Mouse (Mus musculus) adrenal gland, adult (tissue): ENCODE measurements around the gene Napepld.
"Not testable (repeated sequence)": the region's sequence is repeated elsewhere in the genome, so short reads cannot be mapped to it uniquely, and the experiment has no call there.

ENCODE experiments used
- DNase-seq, 2 experiments: peaks; one replicate each; pipeline ENCODE4 v3.0.0; 2022 to 2023; ENCODE audit warnings: low spot score in 1 of 2; ENCODE audit not compliant: inconsistent age in 2 of 2

Gene Napepld

GRCm38 (mm10) chr5:21669307-21669706 is 31.9 kb downstream of the Napepld start:
- peak in 1 of 2 experiments; percentile 46 for DNase-seq

DNA sequence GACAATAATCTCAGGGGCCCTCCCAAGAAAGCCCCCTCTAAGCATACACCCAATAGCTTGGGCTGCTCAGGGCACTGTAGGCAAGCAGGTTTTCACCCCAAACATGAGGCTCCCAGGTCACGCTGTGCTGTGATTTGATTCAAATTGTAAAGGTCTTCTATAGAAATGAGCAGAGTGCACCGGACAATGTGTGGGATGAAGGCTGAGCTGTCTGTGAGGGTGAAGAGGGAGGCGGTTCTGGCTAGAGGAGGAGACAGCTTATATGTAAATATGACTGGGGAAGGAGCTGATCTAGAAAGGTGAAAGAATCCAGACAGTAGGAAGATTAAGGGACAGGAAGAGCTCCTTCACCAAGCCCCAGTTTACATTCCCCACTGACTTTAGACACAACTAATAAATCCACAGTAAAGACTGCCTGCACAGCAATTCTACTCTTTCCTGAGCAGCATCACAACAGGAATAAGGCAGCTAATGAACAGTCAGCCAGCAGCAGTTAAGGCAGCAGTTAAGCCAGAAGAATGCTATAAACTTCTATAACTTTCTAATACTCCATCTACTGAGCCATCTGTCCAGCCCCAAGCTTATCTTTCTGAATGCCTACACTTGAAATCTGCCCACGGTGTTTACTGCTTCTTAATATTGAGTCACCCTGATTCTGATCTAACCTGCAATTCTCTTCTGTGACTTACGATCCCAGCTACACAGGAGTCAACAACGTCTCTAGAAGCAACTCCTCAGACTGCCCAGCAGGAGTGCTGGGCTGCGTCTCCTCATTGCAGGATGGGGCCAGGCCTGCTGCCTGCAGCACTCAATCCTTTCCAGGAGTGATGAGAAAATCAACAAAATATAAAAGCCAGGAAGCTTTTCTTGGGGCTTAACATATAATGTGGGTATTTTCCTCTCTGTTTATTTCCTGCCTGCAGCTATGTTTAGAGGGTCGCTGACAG is 33.7 kb downstream of the Napepld start:
- DNase-seq: no peak

GRCm38 (mm10) chr5:21663081-21663480 is 38.1 kb downstream of the Napepld start:
- peak; percentile 53 to 77 for DNase-seq

GRCm38 (mm10) chr5:21660850-21661249 is 40.3 kb downstream of the Napepld start:
- no peak for DNase-seq

DNA sequence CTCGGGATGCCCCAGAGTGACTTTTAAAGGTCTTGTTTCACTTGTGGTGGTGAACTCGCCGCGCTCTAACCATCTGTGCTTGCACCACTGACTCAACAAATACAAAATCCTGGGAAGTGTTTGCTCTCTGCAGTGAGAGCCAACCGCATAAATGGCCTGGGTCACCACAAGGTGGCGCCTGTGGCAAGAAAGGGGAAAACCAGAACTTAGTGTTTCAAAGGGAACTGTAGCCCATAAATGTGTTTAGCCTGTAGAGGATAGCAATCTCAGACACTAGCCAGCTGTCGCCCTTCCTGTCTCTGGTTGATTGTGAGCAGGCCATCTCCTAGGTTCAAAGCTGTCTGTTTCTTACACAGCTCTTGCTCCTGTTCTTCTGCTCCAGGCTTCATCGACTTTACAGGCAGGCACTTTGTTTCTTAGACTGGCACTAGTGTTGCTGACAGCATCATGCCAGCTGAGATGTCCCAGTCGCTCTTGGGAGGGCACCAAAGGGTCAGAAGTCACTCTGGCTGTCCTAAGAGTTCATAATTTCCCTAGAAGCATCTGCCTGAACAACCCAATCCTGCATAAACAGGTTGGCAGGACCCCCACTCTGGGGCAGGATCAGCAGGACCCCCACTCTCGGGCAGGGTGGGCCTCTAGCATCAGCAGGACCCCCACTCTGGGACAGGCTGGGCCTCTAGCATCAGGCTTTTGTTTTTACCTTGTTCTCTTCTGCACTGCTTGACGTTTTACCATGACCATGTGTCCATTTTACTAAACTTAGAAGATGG is 42.4 kb downstream of the Napepld start:
- peak; percentile 84 to 93 for DNase-seq

GRCm38 (mm10) chr5:21658038-21658437 is 43.2 kb downstream of the Napepld start:
- DNase-seq: no peak

DNA sequence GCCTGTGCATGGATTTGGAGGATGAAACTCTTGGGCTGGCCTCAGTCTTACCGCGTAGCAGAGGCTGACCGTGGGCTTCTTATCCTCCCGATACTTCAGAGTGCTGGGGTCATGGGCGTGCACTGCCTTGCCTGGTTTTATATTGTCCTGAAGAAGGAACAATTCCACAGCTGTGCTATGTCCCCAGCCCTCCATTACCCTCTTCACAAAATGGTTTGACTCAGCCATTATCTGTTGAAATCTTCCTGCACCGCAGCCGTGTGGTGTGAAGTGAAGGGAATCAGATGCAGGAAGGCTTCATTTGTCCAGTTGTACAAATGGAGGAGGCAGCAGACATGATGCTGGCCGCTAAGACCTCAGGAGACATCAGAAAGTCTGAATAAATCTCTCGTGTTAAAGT is 44.3 kb downstream of the Napepld start:
- DNase-seq: no peak

GRCm38 (mm10) chr5:21651885-21652612 is 49.1 kb downstream of the Napepld start:
- no peak for DNase-seq

DNA sequence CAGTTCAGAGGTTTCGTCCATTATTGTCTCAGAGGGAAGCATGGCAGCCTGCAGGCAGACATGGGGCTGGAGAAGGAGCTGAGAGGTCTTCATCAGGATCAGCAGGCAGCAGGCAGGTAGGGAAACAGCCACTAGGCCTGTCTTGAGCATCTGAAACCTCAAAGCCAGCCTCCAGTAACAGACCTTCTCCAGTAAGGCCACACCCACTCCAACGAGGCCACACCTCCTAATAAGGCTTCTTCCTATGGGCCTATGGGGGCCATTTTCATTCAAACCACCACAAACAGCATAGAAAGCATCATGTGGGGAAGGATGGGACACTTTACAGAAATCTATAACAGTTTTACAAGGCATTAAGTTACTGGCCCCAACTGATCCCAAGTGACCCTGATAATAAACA is 50.5 kb downstream of the Napepld start:
- no peak for DNase-seq

DNA sequence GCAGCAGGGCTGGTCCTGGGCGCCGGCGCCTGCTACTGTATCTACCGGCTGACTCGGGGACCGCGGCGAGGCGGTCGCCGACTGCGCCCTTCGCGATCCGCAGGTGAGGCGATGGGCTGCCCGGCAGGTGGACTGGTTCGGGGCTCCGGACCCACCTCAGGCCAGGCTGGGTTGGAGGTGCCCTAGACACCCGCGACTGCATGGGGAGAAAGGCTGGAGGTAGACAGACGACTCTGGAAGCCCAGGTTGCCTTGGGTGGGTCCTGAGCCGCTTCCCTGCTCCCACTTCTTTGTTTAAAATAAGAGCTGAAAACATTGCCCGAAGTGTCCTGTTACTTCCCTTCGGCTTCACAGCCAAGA is 55.1 kb downstream of the Napepld start:
- DNase-seq: no peak

GRCm38 (mm10) chr5:21645439-21646132 is 55.6 kb downstream of the Napepld start, which contains the start of the genes Fbxl13 and Armc10:
Gene Fbxl13, minus strand, starts transcription at chr5:21645634.
Gene Armc10, plus strand, starts transcription at chr5:21645813.
- DNase-seq: peak; percentile 90 to 95

DNA sequence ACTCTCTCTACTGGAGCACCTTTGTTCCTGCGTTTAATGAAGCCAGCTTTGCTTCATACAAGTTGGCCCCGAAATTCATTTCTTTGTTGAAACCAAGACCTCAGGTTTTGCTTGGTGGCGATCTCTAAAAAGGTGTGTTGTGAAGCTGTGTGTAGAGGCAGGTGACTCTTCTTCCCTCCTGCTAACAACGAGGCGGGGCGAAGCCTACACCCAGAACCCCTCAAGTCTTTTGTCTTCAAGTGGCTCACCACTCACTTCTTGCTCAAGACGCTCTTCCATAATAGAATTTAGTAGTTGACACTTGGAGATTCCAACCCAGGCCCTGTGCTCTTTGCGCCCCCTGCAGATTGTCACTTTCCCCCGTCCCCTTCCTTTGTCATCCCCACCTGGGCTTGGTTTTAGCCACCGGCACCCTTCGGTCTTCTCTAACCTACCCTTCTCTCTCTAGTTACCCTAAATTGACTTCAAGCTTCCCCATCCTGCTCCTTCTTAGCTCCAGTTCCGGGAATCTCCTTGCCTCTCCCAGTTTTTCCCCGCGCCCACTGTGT is 56.2 kb downstream of the Napepld start:
- DNase-seq: no peak

DNA sequence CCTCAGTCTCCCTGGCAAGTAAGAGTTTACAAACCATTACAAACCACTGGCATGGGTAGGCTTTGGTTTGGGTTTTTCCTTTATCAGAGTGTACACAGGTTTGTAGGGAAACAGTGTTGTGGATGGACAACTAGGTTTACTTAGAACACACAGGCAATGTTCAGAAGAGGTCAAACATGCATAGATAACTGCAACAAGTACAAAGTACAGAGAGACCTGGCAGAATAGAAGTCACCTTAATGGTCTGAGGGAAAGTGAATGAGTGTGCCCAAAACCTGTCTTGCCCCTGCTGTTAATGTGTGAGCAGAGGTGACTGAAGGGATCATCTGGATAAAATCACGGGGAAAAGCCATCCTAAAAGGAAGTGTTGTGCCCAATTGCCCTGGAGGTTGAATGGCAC is 57.6 kb downstream of the Napepld start:
- no peak for DNase-seq

DNA sequence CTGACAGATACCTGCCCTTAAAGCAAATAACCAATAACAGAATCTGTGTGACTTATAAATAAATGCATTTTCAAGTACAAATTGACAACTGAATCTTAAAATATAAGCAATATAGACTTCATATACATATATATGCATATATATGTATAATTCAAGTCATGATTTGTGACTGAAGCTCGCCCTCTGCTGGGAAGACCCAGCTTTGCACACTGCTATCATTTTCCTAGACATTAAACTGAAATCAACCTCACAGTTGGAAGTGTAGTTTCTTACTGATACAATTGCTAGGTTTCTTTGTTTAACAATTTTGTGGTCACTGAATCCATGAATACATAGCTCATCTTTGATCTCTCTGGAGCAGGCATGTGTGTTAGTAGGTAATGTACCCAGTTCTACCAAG is 60.2 kb downstream of the Napepld start:
- DNase-seq: peak in 1 of 2 experiments; percentile 62

- no peak for DNase-seq
These were observed 75.3 kb downstream of the Napepld start for GRCm38 (mm10) chr5:21625916-21626315.

GRCm38 (mm10) chr5:21616450-21617009 is 84.7 kb downstream of the Napepld start:
- DNase-seq: no peak

- DNase-seq: not testable (repeated sequence)
These were observed 86.9 kb downstream of the Napepld start for GRCm38 (mm10) chr5:21614299-21614698.
